Mouse (Mus musculus): Measurements from ENCODE around the gene Lrmp. TPM values are rescaled to one million over a fixed set of nuclear protein-coding genes. Genes with fewer than 3 reads are reported as not detected.
"Not testable (repeated sequence)": the region's sequence is repeated elsewhere in the genome, so short reads cannot be mapped to it uniquely, and the experiment has no call there.

Lrmp gene
- polyA plus RNA-seq, 1 experiment = 193 TPM

GRCm38 (mm10) chr6:145090928-145091327 lies 24.5 kb upstream of the Lrmp start:
- Histone ChIP-seq H3K27ac (ENCODE audit: control insufficient read depth, insufficient read depth, low read depth, low read length, poor library complexity) (peak overlapping the region; percentile 71), H3K4me1 (ENCODE audit: control insufficient read depth, insufficient read depth, low read length) (no peaks in the 10 kb centered on the region; the same call in 1 of the 2 replicates), H3K4me3 (replicated peaks; ENCODE audit: control insufficient read depth, low read depth, low read length) (no peak overlapping the region)
- WGBS = 48% methylated on average over 5 of the region's 5 CpGs
- TF ChIP-seq CTCF (IDR thresholded peaks at IDR 0.05; ENCODE audit: control insufficient read depth, insufficient read depth, low read length) = no peak
- no peak for TF ChIP-seq POLR2A (IDR thresholded peaks at IDR 0.05; ENCODE audit: borderline replicate concordance, control insufficient read depth, low read depth, low read length)

GRCm38 (mm10) chr6:145091998-145092397 lies 23.5 kb upstream of the Lrmp start:
- 69% methylated on average over 7 of the region's 7 CpGs for WGBS
- TF ChIP-seq POLR2A (IDR thresholded peaks at IDR 0.05; ENCODE audit: borderline replicate concordance, control insufficient read depth, low read depth, low read length) (no peak), CTCF (IDR thresholded peaks at IDR 0.05; ENCODE audit: control insufficient read depth, insufficient read depth, low read length) (no peak)
- H3K27ac ChIP-seq (ENCODE audit: control insufficient read depth, insufficient read depth, low read depth, low read length, poor library complexity) = no peak overlapping the region

GRCm38 (mm10) chr6:145093038-145093622 lies 22.3 kb upstream of the Lrmp start:
- H3K4me3 ChIP-seq (replicated peaks; ENCODE audit: control insufficient read depth, low read depth, low read length); H3K27ac ChIP-seq (ENCODE audit: control insufficient read depth, insufficient read depth, low read depth, low read length, poor library complexity); H3K4me1 ChIP-seq (ENCODE audit: control insufficient read depth, insufficient read depth, low read length): not testable (repeated sequence)
- 60% methylated on average over 7 of the region's 7 CpGs for WGBS

More at GRCm38 (mm10) chr6:145091998-145092397, 23.5 kb upstream of the Lrmp start:
- H3K4me1 ChIP-seq (ENCODE audit: control insufficient read depth, insufficient read depth, low read length) = no peaks in the 10 kb centered on the region; the same call in 1 of the 2 replicates
- H3K4me3 ChIP-seq (replicated peaks; ENCODE audit: control insufficient read depth, low read depth, low read length) = no peak overlapping the region

- Histone ChIP-seq H3K4me1 (ENCODE audit: control insufficient read depth, insufficient read depth, low read length) (peaks cover 1% of the 10 kb centered on the region; the same call in 1 of the 2 replicates), H3K27ac (ENCODE audit: control insufficient read depth, insufficient read depth, low read depth, low read length, poor library complexity) (no peak overlapping the region), H3K4me3 (replicated peaks; ENCODE audit: control insufficient read depth, low read depth, low read length) (no peak overlapping the region)
- 79% methylated on average over 4 of the region's 4 CpGs for WGBS
- TF ChIP-seq CTCF (IDR thresholded peaks at IDR 0.05; ENCODE audit: control insufficient read depth, insufficient read depth, low read length) (no peak), POLR2A (IDR thresholded peaks at IDR 0.05; ENCODE audit: borderline replicate concordance, control insufficient read depth, low read depth, low read length) (no peak)
Observed at GRCm38 (mm10) chr6:145094431-145094830, 21.0 kb upstream of the Lrmp start.

GRCm38 (mm10) chr6:145100923-145101322 lies 14.5 kb upstream of the Lrmp start:
- 6% methylated on average over 9 of the region's 9 CpGs for WGBS
- no peak for TF ChIP-seq POLR2A (IDR thresholded peaks at IDR 0.05; ENCODE audit: borderline replicate concordance, control insufficient read depth, low read depth, low read length)
- TF ChIP-seq CTCF (IDR thresholded peaks at IDR 0.05; ENCODE audit: control insufficient read depth, insufficient read depth, low read length) = no peak
- H3K4me3 ChIP-seq (replicated peaks; ENCODE audit: control insufficient read depth, low read depth, low read length) = no peak overlapping the region
- H3K27ac ChIP-seq (ENCODE audit: control insufficient read depth, insufficient read depth, low read depth, low read length, poor library complexity) = peak overlapping the region; percentile 74; the same call in 1 of the 2 replicates
- peaks cover 7% of the 10 kb centered on the region for H3K4me1 ChIP-seq (ENCODE audit: control insufficient read depth, insufficient read depth, low read length)

- WGBS = 60% methylated on average over 10 of the region's 10 CpGs
- H3K4me1 ChIP-seq (ENCODE audit: control insufficient read depth, insufficient read depth, low read length) = peaks cover 5% of the 10 kb centered on the region
- TF ChIP-seq CTCF (IDR thresholded peaks at IDR 0.05; ENCODE audit: control insufficient read depth, insufficient read depth, low read length) (no peak), POLR2A (IDR thresholded peaks at IDR 0.05; ENCODE audit: borderline replicate concordance, control insufficient read depth, low read depth, low read length) (no peak)
- 0 out of 2 replicates have a peak overlapping the region, but pooled peaks have one; percentile 2 for H3K27ac ChIP-seq (ENCODE audit: control insufficient read depth, insufficient read depth, low read depth, low read length, poor library complexity)
- no peak overlapping the region for H3K4me3 ChIP-seq (replicated peaks; ENCODE audit: control insufficient read depth, low read depth, low read length)
Observed at GRCm38 (mm10) chr6:145104241-145104939, 11.1 kb upstream of the Lrmp start.

GRCm38 (mm10) chr6:145105439-145105838 lies 10.0 kb upstream of the Lrmp start:
- 70% methylated on average over 10 of the region's 10 CpGs for WGBS
- H3K27ac ChIP-seq (ENCODE audit: control insufficient read depth, insufficient read depth, low read depth, low read length, poor library complexity) = peak overlapping the region; percentile 73
- TF ChIP-seq POLR2A (IDR thresholded peaks at IDR 0.05; ENCODE audit: borderline replicate concordance, control insufficient read depth, low read depth, low read length) = no peak
- H3K4me3 ChIP-seq (replicated peaks; ENCODE audit: control insufficient read depth, low read depth, low read length) = no peak overlapping the region
- peaks cover 5% of the 10 kb centered on the region for H3K4me1 ChIP-seq (ENCODE audit: control insufficient read depth, insufficient read depth, low read length)

- no peak overlapping the region for H3K4me3 ChIP-seq (replicated peaks; ENCODE audit: control insufficient read depth, low read depth, low read length)
- peak overlapping the region; percentile 59; the same call in 1 of the 2 replicates for H3K27ac ChIP-seq (ENCODE audit: control insufficient read depth, insufficient read depth, low read depth, low read length, poor library complexity)
- TF ChIP-seq CTCF (IDR thresholded peaks at IDR 0.05; ENCODE audit: control insufficient read depth, insufficient read depth, low read length) (no peak), POLR2A (IDR thresholded peaks at IDR 0.05; ENCODE audit: borderline replicate concordance, control insufficient read depth, low read depth, low read length) (no peak)
- peaks cover 5% of the 10 kb centered on the region for H3K4me1 ChIP-seq (ENCODE audit: control insufficient read depth, insufficient read depth, low read length)
- WGBS = 75% methylated on average over 6 of the region's 6 CpGs
Observed at GRCm38 (mm10) chr6:145106163-145106842, 9.2 kb upstream of the Lrmp start.

Data from bone marrow, adult 2 months (tissue).